30 mouse cellular contexts compared by ENCODE assay signal in the genomic region with DNA sequence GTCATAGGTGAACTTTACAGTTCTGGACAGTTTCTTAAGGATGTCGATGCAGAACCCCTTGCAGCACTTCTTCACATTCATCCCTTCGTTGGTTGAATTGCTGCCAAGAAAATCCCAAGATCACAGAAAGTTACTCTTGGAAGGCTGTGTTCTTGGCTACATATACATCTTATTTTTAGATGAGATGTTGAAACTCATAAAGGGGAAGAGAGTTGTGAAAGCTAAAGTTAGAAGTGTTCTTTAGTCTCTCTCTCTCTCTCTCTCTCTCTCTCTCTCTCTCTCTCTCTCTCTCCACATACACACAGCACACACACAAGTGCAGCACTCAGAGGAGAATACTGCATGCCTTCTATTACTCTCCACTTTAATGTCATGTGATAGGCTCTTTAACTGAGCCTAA.
A peak's percentile ranks its signal among the peaks of the same experiment; 100 is the strongest.
DNase-seq lines count a peak whose midpoint lies in the region; ATAC-seq and TF ChIP-seq lines count a peak whose summit lies in the region.
"Had no signal": no experiment of that assay in that cellular context is flagged by ENCODE, and none has a peak within 500 bp of the region (broad histone marks: within the 10 kb centered on the region; RNA-seq: fewer than 3 reads in every experiment).

No protein-coding gene starts in this region.

- no peaks in the 10 kb centered on the region for H3K36me3 ChIP-seq in lung, embryonic 14.5 days (ENCODE audit: insufficient read depth)
- H3K36me3 ChIP-seq in lung, postnatal 0 days (ENCODE audit: insufficient read depth, low read length): no peaks in the 10 kb centered on the region
- no peaks in the 10 kb centered on the region for H3K36me3 ChIP-seq in intestine, embryonic 16.5 days (ENCODE audit: control insufficient read depth, insufficient read depth, low read length)
- H3K36me3 ChIP-seq: embryonic facial prominence, embryonic 10.5 days; embryonic facial prominence, embryonic 13.5 days; forebrain, embryonic 12.5 days; forebrain, embryonic 15.5 days; G1E; hindbrain, embryonic 12.5 days; hindbrain, embryonic 15.5 days had no signal

- ATAC-seq in lung, embryonic 14.5 days (ENCODE audit: insufficient read depth): peak; percentile 21; the same call in 1 of the 2 replicates
- ATAC-seq in lung, postnatal 0 days: peak; percentile 78
- no peak for ATAC-seq in intestine, embryonic 16.5 days
- ATAC-seq: forebrain, embryonic 15.5 days; Patski had no signal

- TF ChIP-seq EP300 in lung, postnatal 0 days (IDR thresholded peaks at IDR 0.05): peak; percentile 64; the same call in 1 of the 2 replicates

- no peak overlapping the region for H3K9ac ChIP-seq in lung, embryonic 14.5 days
- H3K9ac ChIP-seq in lung, postnatal 0 days (replicated peaks; ENCODE audit: low read depth): no peak overlapping the region
- H3K9ac ChIP-seq in intestine, embryonic 16.5 days (ENCODE audit: low read depth, low read length): no peak overlapping the region
- H3K9ac ChIP-seq: embryonic facial prominence, embryonic 13.5 days; forebrain, embryonic 12.5 days; forebrain, embryonic 15.5 days; hindbrain, embryonic 12.5 days; hindbrain, embryonic 15.5 days had no signal

- no peaks in the 10 kb centered on the region for H3K27me3 ChIP-seq in lung, embryonic 14.5 days (ENCODE audit: insufficient read depth, low read length)
- no peaks in the 10 kb centered on the region for H3K27me3 ChIP-seq in lung, postnatal 0 days (replicated peaks; ENCODE audit: insufficient read depth, low read length)
- H3K27me3 ChIP-seq in intestine, embryonic 16.5 days (replicated peaks; ENCODE audit: control insufficient read depth, insufficient read depth, low read length): no peaks in the 10 kb centered on the region
- H3K27me3 ChIP-seq: CH12.LX; embryonic facial prominence, embryonic 13.5 days; forebrain, embryonic 12.5 days; forebrain, embryonic 15.5 days; hindbrain, embryonic 12.5 days; hindbrain, embryonic 15.5 days had no signal

- H3K9me3 ChIP-seq in lung, embryonic 14.5 days (ENCODE audit: low read depth, low read length): no peaks in the 10 kb centered on the region
- no peaks in the 10 kb centered on the region for H3K9me3 ChIP-seq in lung, postnatal 0 days (ENCODE audit: low read length)
- H3K9me3 ChIP-seq in intestine, embryonic 16.5 days (ENCODE audit: control insufficient read depth, low read length): no peaks in the 10 kb centered on the region
- H3K9me3 ChIP-seq: embryonic facial prominence, embryonic 10.5 days; embryonic facial prominence, embryonic 13.5 days; forebrain, embryonic 12.5 days; forebrain, embryonic 15.5 days; G1E; hindbrain, embryonic 12.5 days; hindbrain, embryonic 15.5 days had no signal

- H3K4me2 ChIP-seq in lung, embryonic 14.5 days: no peak overlapping the region
- H3K4me2 ChIP-seq in lung, postnatal 0 days (replicated peaks; ENCODE audit: low read depth, low read length): no peak overlapping the region
- H3K4me2 ChIP-seq in intestine, embryonic 16.5 days (ENCODE audit: low read depth, low read length): no peak overlapping the region
- H3K4me2 ChIP-seq: embryonic facial prominence, embryonic 13.5 days; forebrain, embryonic 12.5 days; forebrain, embryonic 15.5 days; heart, embryonic 11.5 days; hindbrain, embryonic 12.5 days; hindbrain, embryonic 15.5 days had no signal

- H3K4me3 ChIP-seq in layer of hippocampus, adult 2 months: no peak overlapping the region
- no peak overlapping the region for H3K4me3 ChIP-seq in lung, embryonic 14.5 days (ENCODE audit: low read depth, low read length)
- no peak overlapping the region for H3K4me3 ChIP-seq in lung, postnatal 0 days (ENCODE audit: low read depth, low read length)
- no peak overlapping the region for H3K4me3 ChIP-seq in intestine, embryonic 16.5 days (ENCODE audit: low read length)
- H3K4me3 ChIP-seq: embryonic facial prominence, embryonic 10.5 days; embryonic facial prominence, embryonic 13.5 days; erythroblast, embryonic 14.5 days; forebrain, embryonic 12.5 days; forebrain, embryonic 15.5 days; gastrocnemius, adult 2 months; hindbrain, embryonic 12.5 days; hindbrain, embryonic 15.5 days had no signal

- 32% methylated on average over 2 of the region's 2 CpGs for WGBS in lung, embryonic 14.5 days
- WGBS in lung, postnatal 0 days: 38% methylated on average over 2 of the region's 2 CpGs
- 69% methylated on average over 2 of the region's 2 CpGs for WGBS in intestine, embryonic 16.5 days

- peaks cover 3% of the 10 kb centered on the region; the same call in 1 of the 2 replicates for H3K4me1 ChIP-seq in lung, embryonic 14.5 days (ENCODE audit: insufficient read depth)
- no peaks in the 10 kb centered on the region for H3K4me1 ChIP-seq in lung, postnatal 0 days (ENCODE audit: insufficient read depth, low read depth, low read length)
- H3K4me1 ChIP-seq in intestine, embryonic 16.5 days (ENCODE audit: control insufficient read depth, insufficient read depth, low read length): no peaks in the 10 kb centered on the region
- H3K4me1 ChIP-seq: embryonic facial prominence, embryonic 10.5 days; embryonic facial prominence, embryonic 13.5 days; forebrain, embryonic 12.5 days; forebrain, embryonic 15.5 days; hindbrain, embryonic 12.5 days; hindbrain, embryonic 15.5 days had no signal

- no peak for DNase-seq in layer of hippocampus, adult 2 months (ENCODE audit: low spot score in 2 of 2)
- DNase-seq in layer of hippocampus, adult 18-20 months (ENCODE audit: low spot score in 2 of 2): no peak
- peak; percentile 45 for DNase-seq in lung, embryonic 14.5 days
- no peak for DNase-seq in lung, postnatal 4 days
- peak; percentile 82 for DNase-seq in lung, postnatal 0 days (ENCODE audit: low spot score)
- no peak for DNase-seq in lung, postnatal 14 days
- peak; percentile 71 for DNase-seq in brain, adult 2 months (ENCODE audit: low read depth, low spot score)
- DNase-seq: adrenal gland, postnatal 10 days; adrenal gland, postnatal 36 days; B cell, adult 2 months; cerebellum, adult 11 months; cerebellum, adult 2 months; cerebellum, adult 9-11 months; cerebellum, postnatal 25 days; embryo, embryonic 11 days; gastrocnemius, adult 2 months; gastrocnemius, postnatal 14 days; heart, adult 11 months had no signal

- peak overlapping the region; percentile 70; the same call in 1 of the 2 replicates for H3K27ac ChIP-seq in layer of hippocampus, adult 2 months
- no peak overlapping the region for H3K27ac ChIP-seq in lung, embryonic 14.5 days (ENCODE audit: low read depth)
- H3K27ac ChIP-seq in lung, postnatal 0 days (ENCODE audit: low read length): no peak overlapping the region
- H3K27ac ChIP-seq in intestine, embryonic 16.5 days (ENCODE audit: low read length): no peak overlapping the region
- H3K27ac ChIP-seq: embryonic facial prominence, embryonic 10.5 days; embryonic facial prominence, embryonic 13.5 days; forebrain, embryonic 12.5 days; forebrain, embryonic 15.5 days; gastrocnemius, adult 2 months; hindbrain, embryonic 12.5 days; hindbrain, embryonic 15.5 days had no signal

- no peak for TF ChIP-seq CTCF in layer of hippocampus, adult 2 months (conservative IDR thresholded peaks at IDR 0.05)
- TF ChIP-seq CTCF in lung, embryonic 14.5 days (IDR thresholded peaks at IDR 0.05; ENCODE audit: low read depth): no peak
- no peak for TF ChIP-seq CTCF in lung, postnatal 0 days (IDR thresholded peaks at IDR 0.05)

Comparison
In these comparisons a context has a peak if more than half of its experiments do, and no peak if none do; other contexts are left out.
1. DNase-seq: peak in lung, embryonic 14.5 days (single experiment), lung, postnatal 0 days (single experiment) and brain, adult 2 months (single experiment); none in layer of hippocampus, adult 2 months (0 of 2), layer of hippocampus, adult 18-20 months (0 of 2), lung, postnatal 4 days (0 of 2) and lung, postnatal 14 days (single experiment).